Mouse (Mus musculus) embryonic stem cell, embryonic (primary cell): ENCODE measurements around the gene Olfr1271.
"Not testable (repeated sequence)": the region's sequence is repeated elsewhere in the genome, so short reads cannot be mapped to it uniquely, and the experiment has no call there.

ENCODE experiments used
- CTCF ChIA-PET, 4 experiments: fragments of 300-600 bp in 2 of 4; fragments of 350-600 bp in 2 of 4; sonication (Branson Sonifier 250); formaldehyde crosslinking; loops; one replicate each; lab custom pipeline; 2022; ENCODE audit warnings: inconsistent platforms in 2 of 4; lab: Charles Lee
- POLR2A ChIA-PET, 4 experiments: fragments of 300-600 bp in 2 of 4; fragments of 350-600 bp in 2 of 4; sonication (Branson Sonifier 250); formaldehyde crosslinking; loops; one replicate each; lab custom pipeline; 2022; ENCODE audit warnings: antibody characterized with exemption in 4 of 4, inconsistent platforms in 1 of 4; lab: Charles Lee

Gene Olfr1271

GRCm38 (mm10) chr2:90270932-90271331, at the start of gene Olfr1271:
Gene Olfr1271, minus strand, starts transcription at chr2:90271032.
- ChIA-PET CTCF (no interaction called here), POLR2A (no interaction called here)

GRCm38 (mm10) chr2:90292741-90293140, 21.9 kb upstream of the Olfr1271 start, which contains the start of gene Olfr1272:
Gene Olfr1272, minus strand, starts transcription at chr2:90292841.
- CTCF ChIA-PET: no interaction called here
- POLR2A ChIA-PET: no interaction called here

DNA sequence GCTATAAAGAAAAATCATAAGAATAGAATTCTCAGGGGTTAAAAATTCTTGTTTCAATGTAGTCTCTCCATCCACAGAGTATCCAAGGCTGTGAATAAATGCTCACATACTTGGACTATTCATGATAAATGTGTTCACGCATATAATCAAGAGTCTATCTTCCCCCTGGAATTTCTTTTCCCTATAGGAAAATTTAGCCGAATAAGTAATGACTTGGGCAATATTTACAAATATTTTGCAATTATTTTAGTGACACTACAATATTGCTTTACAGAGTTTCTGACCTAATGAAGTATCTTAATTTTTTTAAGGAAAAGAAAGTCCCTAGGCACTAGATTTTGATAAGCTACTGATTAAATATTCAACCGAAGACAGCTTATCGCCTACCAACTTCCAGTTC, 13.3 kb downstream of the Olfr1271 start, which contains the start of gene Olfr142:
TSS of gene Olfr142 (minus strand) at position 101 of the 400 bp plus-strand sequence.
- ChIA-PET POLR2A (no interaction called here), CTCF (no interaction called here)

DNA sequence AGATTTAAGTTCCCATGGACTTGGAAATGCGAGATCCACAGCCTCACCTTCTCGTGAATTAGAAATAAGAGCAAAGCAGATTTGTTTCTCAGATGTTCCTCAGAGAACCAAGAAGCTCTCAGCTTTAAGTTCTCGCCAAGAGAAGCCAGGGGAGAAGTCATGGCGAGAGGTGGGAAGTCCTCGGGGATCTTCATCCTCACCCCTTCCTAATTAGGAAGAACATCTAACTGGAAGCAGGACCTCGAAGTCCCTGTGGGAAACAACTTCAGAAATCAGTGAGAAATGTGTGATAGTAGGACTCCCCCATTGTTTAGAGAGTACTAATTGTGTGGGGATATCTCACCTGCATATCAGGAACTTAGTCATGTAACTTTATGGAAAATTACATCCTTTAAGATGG, 46.4 kb downstream of the Olfr1271 start, which contains the start of gene Olfr1506:
TSS of gene Olfr1506 (minus strand) at position 101 of the 400 bp plus-strand sequence.
- POLR2A ChIA-PET, CTCF ChIA-PET: not testable (repeated sequence)
